Mouse (Mus musculus): ENCODE data around the gene Smg1.

Smg1 gene

GRCm38 (mm10) chr7:118143123-118143522, 100.3 kb downstream of the Smg1 start:
- DNase-seq (ENCODE audit: low spot score), result peak; percentile 47

DNA sequence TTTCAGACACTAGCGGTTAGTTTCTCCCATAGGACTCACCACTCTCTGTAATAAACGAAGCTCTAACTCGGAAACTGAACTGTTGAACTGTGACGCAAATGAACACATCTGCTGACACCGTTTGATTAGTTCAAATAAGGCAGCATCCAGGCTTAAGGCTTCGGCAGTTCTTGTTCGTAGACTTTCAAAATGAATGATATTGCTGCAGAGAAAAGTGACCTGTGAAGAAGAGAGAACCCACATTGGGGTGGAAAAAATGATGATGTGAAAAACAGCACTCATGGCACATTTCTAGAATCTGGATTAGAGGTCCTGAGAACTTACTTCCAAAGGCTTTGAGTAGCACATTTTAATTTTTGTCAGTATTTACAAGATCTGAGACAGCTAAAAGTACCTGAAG, 102.2 kb downstream of the Smg1 start:
- no peak for DNase-seq (ENCODE audit: low spot score)

- no peak for DNase-seq (ENCODE audit: low spot score)
These were observed 108.3 kb downstream of the Smg1 start for GRCm38 (mm10) chr7:118135128-118135527.

GRCm38 (mm10) chr7:118129430-118130041, 113.9 kb downstream of the Smg1 start, which contains the start of gene Arl6ip1:
TSS of gene Arl6ip1 (minus strand) at chr7:118129662.
- DNase-seq (ENCODE audit: low spot score), result peak; percentile 99

GRCm38 (mm10) chr7:118128925-118129429, 114.5 kb downstream of the Smg1 start:
- no peak for DNase-seq (ENCODE audit: low spot score)

DNA sequence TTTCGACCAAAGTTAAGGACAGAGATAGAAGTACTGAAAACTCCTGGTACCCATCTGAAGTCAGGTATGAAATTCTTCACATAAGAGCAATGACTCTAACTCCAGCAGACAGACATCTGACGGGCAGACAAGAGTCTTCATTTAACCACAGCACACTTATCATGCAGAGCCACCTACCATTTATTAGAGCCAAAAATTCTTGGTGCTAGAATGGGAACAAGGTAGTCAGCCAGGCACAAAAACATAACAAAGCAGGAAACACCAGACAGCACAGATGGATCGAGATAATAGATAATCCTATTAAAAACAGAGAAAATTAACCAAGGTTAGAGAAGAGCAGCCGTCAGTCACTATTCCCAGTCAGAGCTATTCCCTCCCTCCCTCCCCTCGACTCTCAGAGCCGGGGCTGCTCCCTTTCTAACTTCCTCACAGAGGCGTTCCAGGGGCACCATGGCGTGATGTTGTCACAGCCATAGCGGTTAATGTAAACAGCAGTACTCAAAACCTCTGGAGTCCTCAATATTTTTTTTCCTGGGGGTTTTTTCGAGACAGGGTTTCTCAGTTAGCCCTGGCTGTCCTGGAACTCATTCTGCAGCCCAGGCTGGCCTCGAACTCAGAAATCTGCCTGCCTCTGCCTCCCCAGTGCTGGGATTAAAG, 117.1 kb downstream of the Smg1 start:
- no peak for DNase-seq (ENCODE audit: low spot score)

- DNase-seq (ENCODE audit: low spot score), result no peak
These were observed 117.7 kb downstream of the Smg1 start for GRCm38 (mm10) chr7:118125736-118126135.

- DNase-seq (ENCODE audit: low spot score), result no peak
These were observed 119.7 kb downstream of the Smg1 start for GRCm38 (mm10) chr7:118123512-118124411.

- no peak for DNase-seq (ENCODE audit: low spot score)
These were observed 121.2 kb downstream of the Smg1 start for GRCm38 (mm10) chr7:118122235-118122634.

DNA sequence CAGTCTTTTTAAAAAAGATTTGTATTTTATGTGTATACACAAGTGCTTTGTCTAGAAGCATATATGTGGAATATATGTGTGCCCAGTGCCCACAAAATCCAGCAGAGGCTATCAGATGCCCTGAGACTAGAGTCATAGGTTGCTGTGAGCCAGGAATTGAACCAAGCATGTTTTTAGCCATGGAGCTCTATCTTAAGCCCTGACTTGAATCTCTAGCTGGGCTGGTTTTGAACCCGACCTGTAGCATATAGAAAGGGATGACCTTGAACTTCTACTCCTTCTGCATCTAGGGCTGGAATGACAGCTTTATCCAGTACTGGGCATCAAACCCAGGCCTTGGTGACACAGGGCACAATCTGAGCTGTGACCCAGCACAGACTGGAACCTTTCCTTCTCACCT, 122.8 kb downstream of the Smg1 start:
- no peak for DNase-seq (ENCODE audit: low spot score)

- DNase-seq (ENCODE audit: low spot score), result no peak
These were observed 123.5 kb downstream of the Smg1 start for GRCm38 (mm10) chr7:118119946-118120345.

- DNase-seq (ENCODE audit: low spot score), result no peak
These were observed 124.3 kb downstream of the Smg1 start for GRCm38 (mm10) chr7:118119142-118119541.

DNA sequence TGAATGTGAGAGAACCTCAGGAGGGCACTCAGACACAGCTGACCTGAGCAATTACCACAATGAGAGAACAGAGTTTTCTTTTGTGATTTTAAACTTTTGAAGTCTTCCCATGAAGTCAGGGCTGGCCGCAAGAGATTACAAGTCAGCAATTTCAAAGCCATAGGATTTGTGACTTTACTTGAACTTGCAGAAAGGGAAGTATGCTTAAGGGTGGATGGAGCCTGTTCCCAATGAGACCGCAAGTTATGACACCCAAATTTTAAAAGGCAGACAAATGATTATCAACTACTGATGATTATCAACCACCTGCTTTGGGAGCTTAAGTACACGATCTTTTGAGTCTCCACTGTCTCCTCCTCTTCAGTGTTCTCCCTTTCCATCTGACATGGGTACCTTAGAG, 125.0 kb downstream of the Smg1 start:
- DNase-seq (ENCODE audit: low spot score), result no peak

GRCm38 (mm10) chr7:118117539-118118210, 125.8 kb downstream of the Smg1 start:
- no peak for DNase-seq (ENCODE audit: low spot score)

DNA sequence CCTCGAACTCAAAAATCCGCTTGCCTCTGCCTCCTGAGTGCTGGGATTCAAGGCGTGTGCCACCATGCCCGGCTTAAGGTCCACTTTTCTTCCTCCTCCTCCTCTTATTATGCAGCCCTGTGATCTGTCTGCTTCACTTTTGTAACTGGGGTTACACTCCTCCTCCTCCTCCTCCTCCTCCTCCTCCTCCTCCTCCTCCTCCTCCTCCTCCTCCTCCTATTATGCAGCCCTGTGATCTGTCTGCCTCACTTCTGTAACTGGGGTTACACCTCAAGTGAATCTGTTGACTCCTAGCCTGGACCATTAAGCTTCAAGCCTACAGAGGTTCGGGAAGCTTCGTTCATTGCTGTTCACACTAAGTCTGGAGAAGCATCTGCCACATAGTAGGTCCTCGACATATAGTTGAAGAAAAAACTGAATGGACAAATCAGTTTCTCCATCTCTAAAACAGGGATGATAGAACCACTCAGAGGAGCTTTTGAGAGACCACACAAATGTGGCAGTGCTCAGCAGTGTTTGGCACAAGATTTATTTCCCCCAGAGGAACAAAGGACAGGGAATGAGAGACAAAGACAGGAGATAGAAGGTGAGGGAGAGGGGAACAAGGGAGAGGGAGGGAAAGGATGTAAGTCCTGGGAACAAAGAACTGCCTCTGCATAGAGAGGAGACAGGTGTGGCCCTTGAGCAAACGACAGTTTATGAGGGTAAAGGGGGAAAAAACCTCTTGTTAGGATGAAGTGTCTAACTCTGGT, 126.5 kb downstream of the Smg1 start:
- no peak for DNase-seq (ENCODE audit: low spot score)

GRCm38 (mm10) chr7:118115877-118116568, 127.4 kb downstream of the Smg1 start, which contains the start of gene Rps15a:
TSS of gene Rps15a (minus strand) at chr7:118116188.
- DNase-seq (ENCODE audit: low spot score), result peak; percentile 97

DNA sequence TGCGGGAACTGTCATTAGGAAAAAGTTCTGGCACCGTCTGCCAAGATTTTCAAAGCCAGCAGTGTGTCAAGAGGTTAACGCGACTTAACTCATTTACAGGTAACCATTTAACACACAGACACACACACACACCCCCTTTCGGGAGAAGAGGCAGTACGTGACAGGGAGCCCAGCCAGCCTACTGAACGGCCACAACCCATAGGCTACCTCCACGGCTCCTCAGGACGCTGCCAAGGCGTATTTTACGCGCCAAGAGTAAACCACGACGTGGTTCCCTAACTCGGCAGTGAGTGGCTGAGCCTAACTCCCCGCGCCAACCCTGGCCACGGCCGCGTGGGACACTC, 128.0 kb downstream of the Smg1 start:
- DNase-seq (ENCODE audit: low spot score), result no peak

- no peak for DNase-seq (ENCODE audit: low spot score)
These were observed 129.8 kb downstream of the Smg1 start for GRCm38 (mm10) chr7:118113541-118114297.

DNA sequence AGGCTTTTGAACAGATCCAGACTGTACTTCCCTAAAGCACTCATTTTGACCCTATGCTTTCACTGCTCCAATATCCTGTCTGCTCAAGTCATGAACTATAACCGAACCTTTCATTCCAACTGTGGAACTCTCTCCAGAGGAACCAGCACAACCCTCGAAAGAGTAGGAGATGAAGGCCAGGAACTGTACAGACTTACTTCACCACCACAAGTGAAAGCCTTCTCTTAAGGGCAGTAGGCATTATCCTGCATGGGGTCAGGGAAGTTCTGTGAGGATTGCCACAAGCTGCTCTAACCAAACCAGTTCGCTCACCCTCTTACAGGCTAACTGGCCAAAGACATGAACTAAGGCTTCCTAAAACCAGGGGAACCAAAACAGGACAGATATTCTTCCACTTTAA, 132.3 kb downstream of the Smg1 start:
- DNase-seq (ENCODE audit: low spot score), result no peak

- DNase-seq (ENCODE audit: low spot score), result no peak
These were observed 135.8 kb downstream of the Smg1 start for GRCm38 (mm10) chr7:118107671-118108070.

Data from c-Kit-positive CD71-positive TER-119-positive erythroid progenitor cells, embryonic 14.5 days (primary cell).